Mouse (Mus musculus) kidney, embryonic 15.5 days (tissue): ENCODE results near the gene Tmprss9. TPM values are rescaled to one million over a fixed set of nuclear protein-coding genes. Genes with fewer than 3 reads are reported as not detected.
A peak's percentile ranks its signal among the peaks of the same experiment; 100 is the strongest.

Experiments used
- ATAC-seq: fragments of 200-750 bp; cut with Nextera tagmentation; replicated peaks from 2 replicates; pipeline ENCODE4 v1.8.0; 2017; ENCODE audit warnings: moderate TSS enrichment; ENCODE audit not compliant: low FRiP score
- H3K27ac ChIP-seq: fragments of 300-500 bp; sonication (generic); 2 replicates; pipeline ENCODE4 v1.5.1; 2015; ENCODE audit warnings: mild to moderate bottlenecking, inconsistent platforms
- H3K27me3 ChIP-seq: fragments of 300-500 bp; sonication (generic); 2 replicates; pipeline ENCODE4 v1.6.1; 2015; ENCODE audit warnings: inconsistent platforms
- H3K36me3 ChIP-seq: fragments of 300-500 bp; sonication (generic); 2 replicates; pipeline ENCODE4 v1.6.1; 2015; ENCODE audit warnings: inconsistent platforms
- H3K4me1 ChIP-seq: fragments of 300-500 bp; sonication (generic); 2 replicates; pipeline ENCODE4 v1.6.1; 2015; ENCODE audit warnings: inconsistent platforms
- H3K4me2 ChIP-seq: fragments of 300-500 bp; sonication (generic); 2 replicates; pipeline ENCODE4 v1.6.1; 2015; ENCODE audit warnings: moderate library complexity, mild to moderate bottlenecking, inconsistent platforms
- H3K4me3 ChIP-seq: fragments of 300-500 bp; sonication (generic); replicated peaks from 2 replicates; pipeline ENCODE4 v1.5.1; 2015; ENCODE audit warnings: mild to moderate bottlenecking, inconsistent platforms
- H3K9ac ChIP-seq: fragments of 300-500 bp; sonication (generic); 2 replicates; pipeline ENCODE4 v1.6.1; 2015; ENCODE audit warnings: mild to moderate bottlenecking, inconsistent platforms
- H3K9me3 ChIP-seq: fragments of 300-500 bp; sonication (generic); replicated peaks from 2 replicates; pipeline ENCODE4 v1.6.1; 2016; ENCODE audit warnings: inconsistent platforms
- WGBS: fragments of 180-500 bp; shearing (Covaris S2); methylation state at CpG from one replicate; pipeline ENCODE4 v1.1.7; 2015; ENCODE audit warnings: mixed read lengths; 5-methylcytosine and 5-hydroxymethylcytosine counted together
- polyA plus RNA-seq: library from polyadenylated mRNA; unstranded; fragments of >200 nt; fragmentation: Nextera tagmentation; extraction: Ambion mirVana; gene quantifications from 2 replicates; pipeline ENCODE4 v1.2.1, GENCODE M21; 2015

Tmprss9 gene
- polyA plus RNA-seq, 1 experiment from 2014 or later: not detected

- H3K27me3 ChIP-seq: peaks cover 57% of the 10 kb centered on the region
- peak within 1 kb of the TSS; percentile 48 for H3K4me3 ChIP-seq
- H3K4me2 ChIP-seq: peak within 1 kb of the TSS; percentile 88
- H3K9me3 ChIP-seq: no peaks in the 10 kb centered on the region
- H3K4me1 ChIP-seq: peaks cover 21% of the 10 kb centered on the region
- H3K9ac ChIP-seq: peak within 1 kb of the TSS; percentile 44
- ATAC-seq: no peak
- no peak within 1 kb of the TSS for H3K27ac ChIP-seq
- WGBS: 3% methylated on average over 50 of the region's 51 CpGs
- no peaks in the 10 kb centered on the region for H3K36me3 ChIP-seq
These were observed 27.6 kb upstream of the Tmprss9 start, which contains the start of gene Lingo3 for GRCm38 (mm10) chr10:80843931-80844547. TSS of gene Lingo3 (minus strand) at chr10:80844039.

GRCm38 (mm10) chr10:80845055-80845693, 26.5 kb upstream of the Tmprss9 start:
- ATAC-seq: no peak
- H3K4me1 ChIP-seq: peaks cover 21% of the 10 kb centered on the region
- no peak overlapping the region for H3K4me3 ChIP-seq
- H3K27ac ChIP-seq: no peak overlapping the region
- H3K27me3 ChIP-seq: peaks cover 52% of the 10 kb centered on the region
- no peak overlapping the region for H3K4me2 ChIP-seq
- H3K9me3 ChIP-seq: no peaks in the 10 kb centered on the region
- H3K36me3 ChIP-seq: no peaks in the 10 kb centered on the region
- no peak overlapping the region for H3K9ac ChIP-seq
- WGBS: 66% methylated on average over 8 of the region's 8 CpGs

GRCm38 (mm10) chr10:80845732-80846131, 25.9 kb upstream of the Tmprss9 start:
- Histone ChIP-seq H3K27ac (no peak overlapping the region), H3K4me2 (no peak overlapping the region), H3K9ac (no peak overlapping the region), H3K36me3 (no peaks in the 10 kb centered on the region), H3K4me1 (peaks cover 21% of the 10 kb centered on the region), H3K27me3 (peaks cover 52% of the 10 kb centered on the region), H3K4me3 (no peak overlapping the region), H3K9me3 (no peaks in the 10 kb centered on the region)
- no peak for ATAC-seq
- WGBS: 71% methylated on average over 12 of the region's 12 CpGs

GRCm38 (mm10) chr10:80848571-80848970, 23.1 kb upstream of the Tmprss9 start:
- Histone ChIP-seq H3K36me3 (peaks cover 26% of the 10 kb centered on the region), H3K4me3 (no peak overlapping the region), H3K9me3 (no peaks in the 10 kb centered on the region), H3K27ac (no peak overlapping the region), H3K4me2 (no peak overlapping the region), H3K9ac (no peak overlapping the region), H3K4me1 (peaks cover 18% of the 10 kb centered on the region), H3K27me3 (peaks cover 24% of the 10 kb centered on the region)
- WGBS: 13% methylated on average over 10 of the region's 10 CpGs
- peak; percentile 38 for ATAC-seq

- no peaks in the 10 kb centered on the region for H3K27me3 ChIP-seq
- peak within 1 kb of the TSS; percentile 87 for H3K9ac ChIP-seq
- peak within 1 kb of the TSS; percentile 88 for H3K4me3 ChIP-seq
- H3K36me3 ChIP-seq: peaks cover 27% of the 10 kb centered on the region
- H3K27ac ChIP-seq: peak within 1 kb of the TSS; percentile 68; the same call in 1 of the 2 replicates
- WGBS: under 1% methylated on average over 81 of the region's 81 CpGs
- ATAC-seq: peak; percentile 80
- H3K4me1 ChIP-seq: peaks cover 39% of the 10 kb centered on the region
- H3K9me3 ChIP-seq: no peaks in the 10 kb centered on the region
- peak within 1 kb of the TSS; percentile 95 for H3K4me2 ChIP-seq
These were observed 16.5 kb upstream of the Tmprss9 start, which contains the start of the genes Lsm7 and Sppl2b for GRCm38 (mm10) chr10:80854913-80855748. TSS of gene Lsm7 (minus strand) at chr10:80855209. TSS of gene Sppl2b (plus strand) at chr10:80855275.

- no peaks in the 10 kb centered on the region for H3K9me3 ChIP-seq
- H3K27ac ChIP-seq: no peak overlapping the region
- ATAC-seq: peak; percentile 20
- no peaks in the 10 kb centered on the region for H3K27me3 ChIP-seq
- peak overlapping the region; percentile 88 for H3K4me3 ChIP-seq
- 26% methylated on average over 11 of the region's 11 CpGs for WGBS
- H3K4me1 ChIP-seq: peaks cover 39% of the 10 kb centered on the region
- H3K9ac ChIP-seq: peak overlapping the region; percentile 87
- peaks cover 27% of the 10 kb centered on the region for H3K36me3 ChIP-seq
- H3K4me2 ChIP-seq: peak overlapping the region; percentile 95
These were observed 15.9 kb upstream of the Tmprss9 start for GRCm38 (mm10) chr10:80855749-80856073.

GRCm38 (mm10) chr10:80856267-80856666, 15.4 kb upstream of the Tmprss9 start:
- Histone ChIP-seq H3K36me3 (peaks cover 24% of the 10 kb centered on the region), H3K27ac (no peak overlapping the region), H3K4me2 (peak overlapping the region; percentile 95), H3K4me3 (peak overlapping the region; percentile 88), H3K9me3 (no peaks in the 10 kb centered on the region), H3K9ac (no peak overlapping the region), H3K27me3 (no peaks in the 10 kb centered on the region), H3K4me1 (peaks cover 39% of the 10 kb centered on the region)
- WGBS: 72% methylated on average over 3 of the region's 3 CpGs
- no peak for ATAC-seq

- no peaks in the 10 kb centered on the region for H3K9me3 ChIP-seq
- peaks cover 39% of the 10 kb centered on the region for H3K4me1 ChIP-seq
- H3K9ac ChIP-seq: 0 out of 2 replicates have a peak overlapping the region, but pooled peaks have one; percentile 10
- ATAC-seq: no peak
- H3K27me3 ChIP-seq: no peaks in the 10 kb centered on the region
- no peak overlapping the region for H3K27ac ChIP-seq
- peaks cover 24% of the 10 kb centered on the region for H3K36me3 ChIP-seq
- 0 out of 2 replicates have a peak overlapping the region, but pooled peaks have one; percentile 88 for H3K4me3 ChIP-seq
- 0 out of 2 replicates have a peak overlapping the region, but pooled peaks have one; percentile 95 for H3K4me2 ChIP-seq
- WGBS: 78% methylated on average over 5 of the region's 5 CpGs
These were observed 14.7 kb upstream of the Tmprss9 start for GRCm38 (mm10) chr10:80856908-80857307.

- WGBS: 72% methylated on average over 8 of the region's 8 CpGs
- no peak overlapping the region for H3K4me2 ChIP-seq
These were observed 14.3 kb upstream of the Tmprss9 start for GRCm38 (mm10) chr10:80857386-80857785.

GRCm38 (mm10) chr10:80857848-80858247, 13.8 kb upstream of the Tmprss9 start:
- Histone ChIP-seq H3K27me3 (no peaks in the 10 kb centered on the region), H3K4me3 (no peak overlapping the region), H3K9ac (0 out of 2 replicates have a peak overlapping the region, but pooled peaks have one; percentile 10), H3K27ac (no peak overlapping the region), H3K4me2 (no peak overlapping the region), H3K36me3 (peaks cover 26% of the 10 kb centered on the region), H3K9me3 (no peaks in the 10 kb centered on the region), H3K4me1 (peaks cover 39% of the 10 kb centered on the region)
- WGBS: 72% methylated on average over 3 of the region's 3 CpGs
- ATAC-seq: no peak

More at GRCm38 (mm10) chr10:80857386-80857785, 14.3 kb upstream of the Tmprss9 start:
- Histone ChIP-seq H3K9me3 (no peaks in the 10 kb centered on the region), H3K9ac (peak overlapping the region; percentile 10; the same call in 1 of the 2 replicates), H3K27me3 (no peaks in the 10 kb centered on the region), H3K27ac (no peak overlapping the region), H3K4me3 (no peak overlapping the region), H3K4me1 (peaks cover 39% of the 10 kb centered on the region), H3K36me3 (peaks cover 24% of the 10 kb centered on the region)
- ATAC-seq: no peak

GRCm38 (mm10) chr10:80858350-80858935, 13.2 kb upstream of the Tmprss9 start:
- Histone ChIP-seq H3K36me3 (peaks cover 26% of the 10 kb centered on the region), H3K4me2 (no peak overlapping the region), H3K27ac (no peak overlapping the region), H3K9me3 (no peaks in the 10 kb centered on the region), H3K4me1 (peaks cover 37% of the 10 kb centered on the region), H3K9ac (no peak overlapping the region), H3K4me3 (no peak overlapping the region), H3K27me3 (no peaks in the 10 kb centered on the region)
- 73% methylated on average over 7 of the region's 7 CpGs for WGBS
- ATAC-seq: no peak; the same call in 1 of the 2 replicates
